Comparison of ENCODE assay signal across 9 mouse cellular contexts in the genomic region with DNA sequence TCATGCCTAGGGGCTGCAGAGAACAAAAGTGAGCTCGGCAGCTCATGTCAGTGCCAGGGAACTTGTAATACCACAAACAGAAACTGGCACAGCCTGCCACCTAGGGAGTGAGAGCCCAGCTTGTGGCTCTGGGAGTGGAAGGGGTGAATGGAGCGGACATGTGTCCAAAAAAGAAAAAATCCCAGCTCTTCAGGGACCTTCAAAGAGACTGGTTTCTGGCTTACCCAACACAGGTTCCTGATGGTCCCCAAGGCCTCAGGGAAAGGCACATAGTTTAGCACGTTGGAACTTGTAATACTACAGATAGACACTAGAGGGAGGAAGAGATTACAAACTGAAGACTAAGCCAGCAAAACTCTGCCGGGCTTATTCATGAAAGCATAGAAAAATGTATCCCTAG.
DNase-seq lines count a peak whose midpoint lies in the region; TF ChIP-seq lines count a peak whose summit lies in the region.
"Had no signal": no experiment of that assay in that cellular context is flagged by ENCODE, and none has a peak within 500 bp of the region (broad histone marks: within the 10 kb centered on the region; RNA-seq: fewer than 3 reads in every experiment).

No protein-coding gene starts in this region.

- H3K36me3 ChIP-seq in splenic B cell, adult 2 months (ENCODE audit: control insufficient read depth, insufficient read depth, low read length, poor library complexity, severe bottlenecking) = no peaks in the 10 kb centered on the region

- DNase-seq in layer of hippocampus, adult 2 months (ENCODE audit: low spot score in 2 of 2) = no peak
- DNase-seq in layer of hippocampus, postnatal 10 days (ENCODE audit: low spot score in 2 of 2) = no peak
- DNase-seq in ES-CJ7 (ENCODE audit: low read depth, low spot score) = peak; percentile 66
- peak; percentile 87 for DNase-seq in brain, embryonic 14.5 days (ENCODE audit: low read depth)
- peak; percentile 6 to 8 for DNase-seq in heart, postnatal 36 days
- DNase-seq in splenic B cell, adult 2 months (ENCODE audit: low read depth, low spot score) = peak; percentile 76
- no peak for DNase-seq in cerebellum, postnatal 36 days
- DNase-seq in layer of hippocampus, adult 9-11 months = no peak

- no peak overlapping the region for H3K4me3 ChIP-seq in layer of hippocampus, adult 2 months
- H3K4me3 ChIP-seq: myocyte had no signal

- TF ChIP-seq POLR2A in brain, embryonic 14.5 days (IDR thresholded peaks at IDR 0.05; ENCODE audit: borderline replicate concordance, extremely low read depth, insufficient read depth, insufficient read length, poor library complexity, severe bottlenecking) = no peak

- H3K27ac ChIP-seq in layer of hippocampus, adult 2 months = no peak overlapping the region

- peak; percentile 87 for TF ChIP-seq CTCF in layer of hippocampus, adult 2 months (conservative IDR thresholded peaks at IDR 0.05)
- peak; percentile 42; the same call in 1 of the 2 replicates for TF ChIP-seq CTCF in brain, embryonic 14.5 days (IDR thresholded peaks at IDR 0.05; ENCODE audit: borderline replicate concordance, extremely low read depth, insufficient read depth, insufficient read length)

- intact Hi-C loops in heart, postnatal 36 days (cut with DNase I) = loop anchor here (1.0 to 10.0 kb wide), 4 partner anchors 181 to 1140 kb away; no protein-coding TSS in a partner anchor

- no peaks in the 10 kb centered on the region for H3K27me3 ChIP-seq in splenic B cell, adult 2 months (ENCODE audit: control insufficient read depth, insufficient read depth, low read length, poor library complexity, severe bottlenecking)

Comparison
In these comparisons a context has a peak if more than half of its experiments do, and no peak if none do; other contexts are left out.
1. DNase-seq: peak in ES-CJ7 (single experiment), brain, embryonic 14.5 days (single experiment), heart, postnatal 36 days (2 of 2) and splenic B cell, adult 2 months (single experiment); none in layer of hippocampus, adult 2 months (0 of 2), layer of hippocampus, postnatal 10 days (0 of 2), cerebellum, postnatal 36 days (0 of 2) and layer of hippocampus, adult 9-11 months (single experiment).